Mouse (Mus musculus): Measurements from ENCODE around the gene Arvcf.

Gene Arvcf

GRCm38 (mm10) chr16:18353106-18353505 is 5.1 kb downstream of the Arvcf start:
- DNase-seq (ENCODE audit: low read depth, low spot score) = no peak

- DNase-seq (ENCODE audit: low read depth, low spot score) = no peak
These were observed 9.0 kb downstream of the Arvcf start for GRCm38 (mm10) chr16:18356961-18357360.

- DNase-seq (ENCODE audit: low read depth, low spot score) = no peak
These were observed 10.0 kb downstream of the Arvcf start for GRCm38 (mm10) chr16:18357977-18358376.

- no peak for DNase-seq (ENCODE audit: low read depth, low spot score)
These were observed 12.3 kb downstream of the Arvcf start for GRCm38 (mm10) chr16:18360151-18360805.

GRCm38 (mm10) chr16:18362948-18363347 is 15.0 kb downstream of the Arvcf start:
- DNase-seq (ENCODE audit: low read depth, low spot score) = no peak

GRCm38 (mm10) chr16:18366849-18367248 is 18.9 kb downstream of the Arvcf start:
- no peak for DNase-seq (ENCODE audit: low read depth, low spot score)

- no peak for DNase-seq (ENCODE audit: low read depth, low spot score)
These were observed 22.2 kb downstream of the Arvcf start for GRCm38 (mm10) chr16:18370197-18370596.

- no peak for DNase-seq (ENCODE audit: low read depth, low spot score)
These were observed 25.6 kb downstream of the Arvcf start for GRCm38 (mm10) chr16:18373632-18374031.

- DNase-seq (ENCODE audit: low read depth, low spot score) = no peak
These were observed 28.4 kb downstream of the Arvcf start for GRCm38 (mm10) chr16:18376297-18376954.

GRCm38 (mm10) chr16:18377203-18377602 is 29.2 kb downstream of the Arvcf start:
- DNase-seq (ENCODE audit: low read depth, low spot score) = no peak

- DNase-seq (ENCODE audit: low read depth, low spot score) = no peak
These were observed 30.5 kb downstream of the Arvcf start for GRCm38 (mm10) chr16:18378489-18378888.

GRCm38 (mm10) chr16:18379338-18380001 is 31.5 kb downstream of the Arvcf start:
- no peak for DNase-seq (ENCODE audit: low read depth, low spot score)

GRCm38 (mm10) chr16:18380495-18381063 is 32.6 kb downstream of the Arvcf start:
- no peak for DNase-seq (ENCODE audit: low read depth, low spot score)

- DNase-seq (ENCODE audit: low read depth, low spot score) = no peak
These were observed 33.8 kb downstream of the Arvcf start for GRCm38 (mm10) chr16:18381621-18382258.

GRCm38 (mm10) chr16:18383045-18383726 is 35.2 kb downstream of the Arvcf start:
- DNase-seq (ENCODE audit: low read depth, low spot score) = no peak

- DNase-seq (ENCODE audit: low read depth, low spot score) = no peak
These were observed 35.8 kb downstream of the Arvcf start for GRCm38 (mm10) chr16:18383756-18384155.

GRCm38 (mm10) chr16:18384211-18384610 is 36.2 kb downstream of the Arvcf start:
- DNase-seq (ENCODE audit: low read depth, low spot score) = no peak

GRCm38 (mm10) chr16:18384659-18385058 is 36.7 kb downstream of the Arvcf start:
- DNase-seq (ENCODE audit: low read depth, low spot score) = no peak

GRCm38 (mm10) chr16:18385411-18385810 is 37.4 kb downstream of the Arvcf start:
- no peak for DNase-seq (ENCODE audit: low read depth, low spot score)

GRCm38 (mm10) chr16:18386451-18386850 is 38.5 kb downstream of the Arvcf start:
- no peak for DNase-seq (ENCODE audit: low read depth, low spot score)

GRCm38 (mm10) chr16:18386972-18387371 is 39.0 kb downstream of the Arvcf start:
- no peak for DNase-seq (ENCODE audit: low read depth, low spot score)

Measured in retina, adult 2 months (tissue).